Mouse (Mus musculus) G1E-ER4 (cell line): ENCODE data around the gene Fkbp7. TPM values are rescaled to one million over a fixed set of nuclear protein-coding genes. Genes with fewer than 3 reads are reported as not detected.

ENCODE experiments used
- GATA1 ChIP-seq: IDR thresholded peaks from one replicate; pipeline ENCODE4 v1.8.0; 2012; ENCODE audit warnings: low read length, inconsistent platforms
- polyA plus RNA-seq: library from polyadenylated mRNA; stranded (reverse); fragments of >175 nt; gene quantifications from 2 replicates; pipeline ENCODE4 v1.2.3, GENCODE M21; 2012

The Fkbp7 gene
- polyA plus RNA-seq, result 0.14 and 0.21 TPM in 2 replicates

DNA sequence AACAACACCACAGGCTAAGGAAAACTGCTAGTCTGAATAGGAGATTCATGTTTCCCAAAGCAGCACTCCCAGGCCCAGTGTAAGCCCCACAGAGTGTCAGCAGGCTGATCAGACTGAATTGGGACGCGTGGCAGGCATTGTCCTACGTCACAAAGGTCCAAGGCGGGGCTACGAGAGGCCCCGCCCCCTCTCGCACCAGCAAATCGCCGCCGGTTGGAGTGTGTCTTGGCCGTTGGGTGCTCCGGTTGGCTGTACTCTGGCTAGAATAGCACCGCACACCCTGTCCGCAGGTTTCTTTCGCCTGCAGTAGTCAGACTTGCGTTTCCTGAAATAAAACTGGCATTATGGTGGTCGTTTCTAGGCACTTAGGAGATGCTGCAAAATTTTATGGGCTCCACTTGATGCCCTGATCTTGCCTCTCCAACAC lies at the start of gene Fkbp7:
Fkbp7 (minus strand) TSS at position 151 of the 427 bp plus-strand sequence.
- TF ChIP-seq GATA1, result no peak

DNA sequence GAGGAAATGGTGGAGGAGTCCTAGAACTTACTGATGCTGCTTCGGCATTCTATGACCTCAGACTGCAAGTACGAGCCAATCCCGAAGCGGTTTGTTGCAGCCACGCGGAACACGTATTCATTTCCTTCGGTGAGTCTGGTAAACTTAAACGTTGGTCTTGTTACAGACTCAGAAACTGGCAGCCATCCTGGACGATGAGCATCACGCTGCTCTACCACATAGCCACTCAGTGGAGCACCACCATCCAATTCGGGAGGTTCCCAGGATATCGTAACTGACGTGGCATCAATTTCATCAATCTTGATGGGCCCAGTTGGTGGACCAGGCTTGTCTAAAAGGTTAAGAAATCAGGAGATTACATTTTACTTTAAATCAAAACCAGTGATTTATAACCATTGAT lies 46.7 kb upstream of the Fkbp7 start:
- TF ChIP-seq GATA1, result no peak

DNA sequence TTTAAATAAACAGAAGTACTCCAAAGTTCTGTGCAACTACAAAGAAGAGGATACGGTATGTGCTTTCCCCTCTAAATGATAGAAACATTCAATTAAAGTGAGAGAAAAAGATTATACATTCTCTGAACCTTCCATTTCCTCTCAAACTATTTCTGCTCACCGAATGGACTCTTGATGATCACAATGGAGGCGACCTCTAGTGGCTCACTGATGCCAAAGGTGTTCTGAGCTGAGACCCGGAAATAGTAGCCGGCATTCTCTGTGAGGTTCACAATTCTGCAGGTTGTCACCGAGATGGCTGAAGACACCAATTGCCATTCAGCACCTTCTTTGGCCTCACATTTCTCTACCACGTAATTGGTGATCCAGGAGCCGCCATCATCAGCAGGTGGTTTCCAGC lies 42.1 kb upstream of the Fkbp7 start:
- no peak for TF ChIP-seq GATA1

DNA sequence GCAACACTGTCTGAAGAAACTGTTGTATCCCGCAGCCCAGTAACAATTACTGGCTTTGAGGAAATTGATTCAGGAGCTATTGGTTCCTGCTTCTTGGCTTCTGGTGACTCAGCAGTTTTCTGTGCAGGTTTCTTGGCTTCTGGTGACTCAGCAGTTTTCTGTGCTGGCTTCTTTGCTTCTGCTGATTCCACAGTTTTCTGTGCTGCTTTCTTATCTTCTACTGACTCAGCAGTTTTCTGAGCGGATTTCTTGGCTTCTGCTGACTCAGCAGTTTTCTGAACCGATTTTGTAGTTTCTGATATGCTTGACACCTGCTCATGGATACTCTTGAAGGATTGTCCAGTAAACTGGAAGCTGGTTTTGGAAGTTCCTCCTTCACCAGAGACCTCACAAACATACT lies 35.6 kb upstream of the Fkbp7 start:
- no peak for TF ChIP-seq GATA1

DNA sequence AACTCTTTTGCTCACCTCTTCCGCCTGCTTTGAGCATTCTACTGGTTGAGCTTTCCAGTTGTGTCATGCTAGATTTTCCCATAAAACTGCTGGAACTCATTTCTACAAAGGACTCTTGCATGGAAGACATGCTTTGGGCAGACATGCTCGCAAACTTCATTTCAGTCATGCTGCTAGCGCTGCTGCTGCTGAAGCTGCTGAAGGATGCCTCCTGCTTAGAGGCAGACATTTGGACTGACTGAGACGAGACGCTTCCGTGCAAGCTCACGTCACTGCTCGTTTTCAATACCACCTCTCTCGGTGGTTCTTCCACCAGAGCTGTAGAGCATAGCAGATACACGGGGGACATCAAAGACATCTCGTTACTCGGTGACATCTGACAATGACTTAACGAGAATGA lies 32.7 kb upstream of the Fkbp7 start:
- TF ChIP-seq GATA1, result no peak

DNA sequence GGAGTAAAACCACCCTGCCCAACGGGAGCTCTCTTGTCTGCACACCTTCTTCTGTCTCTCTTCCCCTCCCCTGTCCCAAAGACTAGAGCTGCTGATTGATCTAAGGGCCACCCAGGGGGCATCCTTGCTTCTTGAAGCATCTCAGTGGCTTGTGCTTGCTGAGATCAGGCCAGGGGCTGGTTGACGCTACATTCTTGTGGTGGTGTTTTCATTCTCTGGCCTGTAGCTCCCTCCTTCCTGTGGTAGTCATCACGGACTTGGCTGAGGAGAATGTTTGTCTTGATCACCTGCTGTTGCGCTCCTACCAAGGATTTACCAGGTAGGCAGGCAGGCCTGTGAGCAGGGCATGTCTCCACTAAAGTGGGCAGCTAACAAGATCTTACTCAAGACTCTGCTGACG lies 29.8 kb upstream of the Fkbp7 start:
- no peak for TF ChIP-seq GATA1

DNA sequence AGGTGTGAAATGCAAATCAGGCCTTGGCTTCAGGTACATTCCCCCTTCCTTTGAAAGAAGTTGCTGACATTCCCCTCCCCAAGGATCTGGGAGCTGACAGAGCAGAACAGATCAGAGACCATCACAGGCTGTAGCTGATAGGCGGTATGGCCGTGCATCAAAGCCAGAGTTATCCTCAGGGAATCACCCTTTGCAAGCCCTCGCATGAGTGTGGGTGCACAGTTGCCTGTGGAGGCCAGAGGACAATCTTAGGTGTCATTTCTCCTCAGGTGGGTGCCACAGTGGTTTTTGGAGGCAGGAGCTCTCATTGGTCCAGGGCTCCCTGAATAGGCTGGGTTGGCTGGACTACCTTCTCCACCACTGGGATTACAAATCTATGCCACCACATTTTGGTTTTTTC lies 29.3 kb upstream of the Fkbp7 start:
- no peak for TF ChIP-seq GATA1

DNA sequence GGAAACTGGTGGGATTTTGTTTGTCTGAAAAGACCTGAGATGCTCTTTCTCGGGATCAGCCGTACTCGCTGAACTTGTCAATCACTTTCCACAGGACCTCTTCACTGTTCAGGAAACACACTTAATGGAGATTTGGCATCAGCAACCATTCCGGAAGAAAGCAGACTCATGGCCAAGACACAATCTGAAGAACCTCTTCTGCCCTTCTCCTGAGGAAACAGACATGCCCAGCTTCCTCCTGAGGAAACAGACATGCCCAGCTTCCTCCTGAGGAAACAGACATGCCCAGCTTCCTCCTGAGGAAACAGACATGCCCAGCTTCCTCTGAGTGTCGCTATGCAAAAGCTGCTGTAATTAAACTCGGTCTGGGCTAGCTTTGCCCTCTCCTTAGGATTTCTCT lies 22.4 kb upstream of the Fkbp7 start:
- TF ChIP-seq GATA1, result no peak

DNA sequence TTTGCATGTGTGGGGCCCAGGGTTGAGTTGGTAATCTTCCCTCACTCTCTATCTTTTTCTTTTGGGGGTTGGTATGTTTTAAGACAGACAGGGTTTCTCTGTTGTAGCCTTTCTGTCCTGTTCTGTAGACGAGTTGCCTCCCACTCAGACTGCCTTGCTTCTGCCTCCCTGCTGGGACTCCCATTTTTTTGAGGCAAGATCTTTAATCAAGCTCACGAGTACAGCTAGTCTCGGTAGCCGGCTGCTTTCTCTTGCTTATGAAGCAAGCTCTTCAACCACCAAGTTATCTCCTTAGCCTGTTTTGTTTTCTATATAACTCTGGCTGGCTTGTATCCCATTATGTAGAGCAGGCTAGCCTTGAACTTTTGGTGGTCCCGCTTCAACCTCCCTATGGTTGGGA lies 20.8 kb upstream of the Fkbp7 start:
- TF ChIP-seq GATA1, result no peak

DNA sequence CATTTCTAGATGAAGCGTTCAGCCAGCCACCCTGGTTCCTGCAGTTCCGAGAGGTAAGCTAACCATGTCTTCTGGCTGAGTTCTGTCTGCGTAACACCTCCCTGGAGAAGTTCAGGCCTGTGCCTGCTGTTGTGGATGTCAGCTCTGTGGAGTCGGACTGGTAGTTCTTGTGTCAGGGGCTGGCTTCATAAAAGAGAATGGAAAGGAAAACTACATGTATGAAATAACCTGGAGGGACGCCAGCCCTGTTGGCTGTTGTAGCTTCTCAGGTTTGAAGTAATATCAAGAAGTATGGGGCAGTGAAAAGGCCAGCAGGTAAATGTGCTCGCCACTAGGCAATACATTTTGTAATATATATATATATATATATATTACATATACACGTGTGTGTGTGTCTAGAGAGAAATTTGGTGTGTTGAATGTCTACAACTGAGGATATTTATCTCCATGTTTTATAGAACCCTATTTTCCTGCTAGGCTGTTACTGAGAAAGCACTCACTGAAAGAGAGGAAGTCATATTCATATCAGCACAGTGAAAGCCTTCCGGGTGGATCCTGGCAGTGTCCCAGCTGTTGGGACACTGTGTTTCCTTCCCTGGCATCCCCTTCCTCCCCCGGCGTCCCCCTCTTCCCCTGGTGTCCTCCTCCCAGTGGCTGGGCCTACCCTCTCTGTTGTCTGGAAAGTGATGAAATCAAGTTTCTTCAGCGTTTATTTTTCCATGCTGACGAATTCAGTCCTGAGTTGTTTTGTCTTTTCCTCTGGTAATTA lies 17.7 kb upstream of the Fkbp7 start:
- no peak for TF ChIP-seq GATA1

DNA sequence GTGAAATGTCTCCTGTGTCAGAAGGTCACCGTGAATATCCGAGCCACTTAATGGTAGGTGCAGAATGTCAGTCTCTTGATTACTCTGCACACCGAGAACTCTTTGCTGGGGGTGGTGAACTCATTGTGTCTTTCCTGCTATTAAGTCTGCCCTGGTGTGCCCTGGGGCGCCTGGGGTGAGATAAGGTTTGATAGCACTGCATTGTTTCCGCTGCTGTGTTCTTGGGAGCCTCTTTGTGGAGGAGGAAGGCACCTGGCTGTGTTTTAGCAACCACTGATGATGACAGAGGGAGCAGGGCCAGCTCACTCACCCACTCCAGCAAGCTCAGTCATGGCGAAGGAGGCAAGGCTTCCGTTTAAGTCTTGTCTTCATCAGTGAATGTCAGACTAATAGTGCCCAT lies 15.2 kb upstream of the Fkbp7 start:
- TF ChIP-seq GATA1, result no peak

DNA sequence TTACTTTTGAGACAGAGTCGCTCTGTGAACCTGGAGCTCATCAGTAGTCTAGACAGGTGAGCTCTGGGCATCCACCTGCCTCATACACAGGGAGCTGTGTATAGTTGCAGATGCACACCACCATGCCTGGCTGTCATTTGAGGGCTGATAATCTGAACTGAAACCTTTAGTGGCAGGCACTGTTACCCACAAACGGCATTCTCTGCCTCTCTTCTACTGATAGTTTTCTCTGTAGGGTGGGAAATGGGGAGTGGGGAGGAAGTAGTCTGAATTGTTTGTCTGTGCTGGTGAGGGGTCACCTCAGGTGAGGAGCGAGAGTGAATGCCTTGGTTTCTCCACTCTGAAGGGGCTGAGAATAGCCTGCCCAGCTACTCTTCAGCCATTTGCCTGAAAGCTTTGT lies 14.7 kb upstream of the Fkbp7 start:
- no peak for TF ChIP-seq GATA1

DNA sequence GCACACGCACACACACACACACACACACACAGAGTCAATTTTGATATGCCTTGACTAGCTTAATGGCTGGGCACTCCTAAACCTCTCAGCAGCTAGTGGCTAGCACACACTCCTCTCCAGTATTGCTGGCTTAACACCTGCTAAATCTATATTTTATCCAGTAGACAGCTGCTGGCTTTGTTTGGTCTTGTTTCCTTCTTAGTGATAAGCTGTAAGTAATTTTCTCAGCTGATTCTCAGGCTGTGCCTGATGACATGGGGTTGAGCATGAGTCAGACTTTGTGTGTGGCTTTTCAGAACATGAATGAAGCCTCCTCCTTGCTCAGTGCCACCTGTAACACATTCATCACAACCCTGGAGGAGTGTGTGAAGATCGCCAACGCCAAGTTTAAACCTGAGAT lies 14.1 kb upstream of the Fkbp7 start:
- no peak for TF ChIP-seq GATA1

DNA sequence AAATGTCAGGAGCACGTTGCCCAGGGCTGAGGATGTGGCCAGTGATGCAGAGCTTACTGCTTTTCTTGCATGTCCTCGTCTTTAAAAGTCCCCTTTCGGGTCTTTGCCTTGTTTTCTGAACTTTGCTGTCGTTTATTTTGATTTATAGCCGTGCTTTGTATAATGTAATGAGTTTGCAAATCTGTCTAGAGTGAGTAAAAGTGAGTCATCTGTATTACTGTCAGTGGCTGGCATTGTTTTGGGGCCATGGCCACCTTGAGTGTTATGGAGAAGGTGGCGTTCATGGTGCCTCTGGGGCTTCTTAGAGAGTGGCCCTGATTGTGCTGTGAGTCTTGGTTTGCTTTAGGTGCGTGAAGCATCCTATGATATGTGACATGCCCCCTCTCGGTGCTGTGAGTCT lies 9.4 kb upstream of the Fkbp7 start:
- TF ChIP-seq GATA1, result no peak

DNA sequence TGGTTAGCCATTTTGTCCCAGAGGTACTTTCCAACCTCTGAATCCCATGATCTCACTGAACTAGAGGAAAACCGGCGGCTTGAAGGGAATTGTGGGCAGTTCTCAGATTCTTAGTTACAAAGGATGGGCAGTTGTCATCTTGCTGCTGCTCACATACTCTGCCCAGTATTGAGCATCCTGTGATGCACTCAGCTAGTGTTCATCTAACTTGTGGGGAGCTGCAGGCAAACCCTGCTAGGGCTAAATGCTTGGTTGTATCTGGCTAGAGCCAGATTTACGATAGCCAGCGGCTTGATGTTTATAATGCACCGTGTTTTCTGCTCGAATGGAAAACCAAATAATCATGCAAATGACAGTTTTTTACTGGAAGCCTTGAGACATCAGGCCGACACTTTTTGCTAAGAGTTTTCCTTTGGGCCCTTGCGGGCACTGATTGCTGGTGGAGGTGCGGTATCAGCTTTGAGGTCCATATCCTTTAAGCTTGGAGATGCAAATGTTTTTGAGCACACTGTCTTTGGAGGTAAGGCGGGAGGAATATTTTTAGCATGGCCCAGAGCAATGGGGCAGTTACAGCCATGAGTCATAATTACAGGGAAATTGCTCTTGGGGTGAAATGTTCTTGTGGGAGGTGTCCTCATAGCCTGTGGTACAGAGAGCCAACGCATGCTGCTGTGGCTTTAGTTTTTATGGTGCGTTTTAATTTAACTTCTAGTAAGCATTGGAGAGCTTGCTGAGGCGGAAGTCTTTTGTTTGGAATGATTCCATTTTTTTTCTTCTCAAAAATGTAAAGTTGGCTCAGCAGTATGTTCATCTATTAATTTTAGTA lies 3.7 kb upstream of the Fkbp7 start:
- TF ChIP-seq GATA1, result no peak

DNA sequence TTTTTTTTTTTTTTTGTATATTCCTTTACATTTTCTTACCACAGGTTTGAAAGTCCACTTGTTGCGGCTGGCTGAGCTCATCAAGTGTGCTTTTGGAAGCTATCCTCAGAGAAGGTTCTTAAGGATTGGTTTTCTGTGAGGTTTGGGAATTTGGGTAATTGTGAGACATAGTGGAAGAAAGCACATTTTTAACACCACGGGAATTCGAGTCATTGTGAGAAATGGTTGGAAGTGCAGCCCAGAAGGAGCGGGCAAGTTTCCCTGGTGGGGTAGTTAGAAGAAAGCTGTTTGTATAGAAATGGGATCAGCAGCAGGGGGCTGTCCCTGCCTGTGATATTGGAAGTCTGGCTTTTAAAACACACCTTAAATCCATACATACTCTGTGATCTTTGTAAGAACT lies 3.0 kb upstream of the Fkbp7 start:
- TF ChIP-seq GATA1, result no peak

DNA sequence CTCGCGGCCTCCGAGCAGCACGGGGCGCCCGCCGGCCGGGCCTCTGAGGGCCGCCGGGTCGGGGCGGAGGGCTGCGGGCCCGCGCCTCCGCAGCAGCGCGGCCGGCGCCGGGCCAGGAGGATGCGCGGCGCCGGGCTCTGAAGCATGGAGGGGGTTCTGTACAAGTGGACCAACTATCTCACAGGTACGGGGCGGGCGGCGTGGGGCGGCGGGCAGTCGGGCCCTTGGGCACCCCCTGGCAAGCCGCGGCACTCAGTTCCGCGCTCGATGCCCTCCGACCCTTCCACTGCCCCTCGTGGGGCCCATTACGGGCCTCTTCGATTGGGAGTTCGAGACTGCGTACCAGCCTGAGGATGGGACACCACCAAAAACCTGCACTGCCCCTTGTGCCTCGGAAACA lies 2.5 kb upstream of the Fkbp7 start:
- TF ChIP-seq GATA1, result no peak
